Mouse (Mus musculus) liver, embryonic 16.5 days (tissue): ENCODE measurements around the gene Eif2d. TPM values are rescaled to one million over a fixed set of nuclear protein-coding genes. Genes with fewer than 3 reads are reported as not detected.

Source experiments
- ATAC-seq: fragments of 200-750 bp; cut with Nextera tagmentation; 2 replicates; pipeline ENCODE4 v1.8.0; 2017; ENCODE audit warnings: low read depth, mild to moderate bottlenecking, moderate number of reproducible peaks, moderate library complexity
- H3K27ac ChIP-seq: fragments of 300-500 bp; sonication (generic); 2 replicates; pipeline ENCODE4 v1.5.1; 2014; ENCODE audit warnings: mild to moderate bottlenecking, low read length
- H3K27me3 ChIP-seq: fragments of 300-500 bp; sonication (generic); 2 replicates; pipeline ENCODE4 v1.6.1; 2014; ENCODE audit warnings: low read depth, low read length, mixed read lengths; ENCODE audit not compliant: control insufficient read depth, insufficient read depth
- H3K36me3 ChIP-seq: fragments of 300-500 bp; sonication (generic); 2 replicates; pipeline ENCODE4 v1.6.1; 2014; ENCODE audit warnings: mild to moderate bottlenecking; ENCODE audit not compliant: control insufficient read depth, insufficient read depth
- H3K4me1 ChIP-seq: fragments of 300-500 bp; sonication (generic); 2 replicates; pipeline ENCODE4 v1.6.1; 2014; ENCODE audit warnings: low read depth, low read length, mixed read lengths; ENCODE audit not compliant: control insufficient read depth
- H3K4me2 ChIP-seq: fragments of 300-500 bp; sonication (generic); 2 replicates; pipeline ENCODE4 v1.6.1; 2014; ENCODE audit warnings: low read depth, low read length, mixed read lengths
- H3K4me3 ChIP-seq: fragments of 300-500 bp; sonication (generic); 2 replicates; pipeline ENCODE4 v1.5.1; 2014; ENCODE audit warnings: low read depth, mild to moderate bottlenecking, low read length
- H3K9ac ChIP-seq: fragments of 300-500 bp; sonication (generic); 2 replicates; pipeline ENCODE4 v1.6.1; 2014; ENCODE audit warnings: low read depth, low read length
- H3K9me3 ChIP-seq: fragments of 300-500 bp; sonication (generic); replicated peaks from 2 replicates; pipeline ENCODE4 v1.6.1; 2016; ENCODE audit warnings: low read length; ENCODE audit not compliant: control insufficient read depth
- WGBS: fragments of 180-500 bp; shearing (Covaris S2); extraction: QIAGEN DNeasy Blood & Tissue Kit; methylation state at CpG from one replicate; pipeline ENCODE4 v1.1.7; 2014; ENCODE audit not compliant: insufficient replicate concordance; 5-methylcytosine and 5-hydroxymethylcytosine counted together
- polyA plus RNA-seq: library from polyadenylated mRNA; unstranded; fragments of >200 nt; fragmentation: Nextera tagmentation; extraction: Ambion mirVana; gene quantifications from 2 replicates; pipeline ENCODE4 v1.2.1, GENCODE M21; 2015

The Eif2d gene
- polyA plus RNA-seq, 1 experiment from 2014 or later = 26.8 TPM

- Histone ChIP-seq H3K4me3 (no peak overlapping the region), H3K4me1 (no peaks in the 10 kb centered on the region), H3K9me3 (no peaks in the 10 kb centered on the region), H3K36me3 (peaks cover 32% of the 10 kb centered on the region), H3K9ac (no peak overlapping the region), H3K4me2 (no peak overlapping the region), H3K27me3 (no peaks in the 10 kb centered on the region), H3K27ac (no peak overlapping the region)
- WGBS = 88% methylated on average over 8 of the region's 8 CpGs
- no peak for ATAC-seq
Observed at GRCm38 (mm10) chr1:131175819-131176218, 22.8 kb downstream of the Eif2d start.

GRCm38 (mm10) chr1:131177249-131177648, 24.3 kb downstream of the Eif2d start:
- Histone ChIP-seq H3K4me1 (no peaks in the 10 kb centered on the region), H3K36me3 (peaks cover 21% of the 10 kb centered on the region), H3K4me3 (no peak overlapping the region), H3K4me2 (no peak overlapping the region), H3K9me3 (no peaks in the 10 kb centered on the region), H3K9ac (no peak overlapping the region), H3K27me3 (no peaks in the 10 kb centered on the region), H3K27ac (no peak overlapping the region)
- 83% methylated on average over 4 of the region's 4 CpGs for WGBS
- no peak for ATAC-seq

- Histone ChIP-seq H3K4me1 (no peaks in the 10 kb centered on the region), H3K27me3 (no peaks in the 10 kb centered on the region), H3K27ac (no peak overlapping the region), H3K4me2 (no peak overlapping the region), H3K9me3 (no peaks in the 10 kb centered on the region), H3K36me3 (peaks cover 17% of the 10 kb centered on the region), H3K9ac (no peak overlapping the region), H3K4me3 (no peak overlapping the region)
- ATAC-seq = no peak
- WGBS = 69% methylated on average over 5 of the region's 5 CpGs
Observed at GRCm38 (mm10) chr1:131178083-131178482, 25.1 kb downstream of the Eif2d start.

- Histone ChIP-seq H3K9me3 (no peaks in the 10 kb centered on the region), H3K27me3 (no peaks in the 10 kb centered on the region), H3K4me2 (no peak overlapping the region), H3K27ac (no peak overlapping the region), H3K4me1 (no peaks in the 10 kb centered on the region), H3K4me3 (no peak overlapping the region), H3K36me3 (peaks cover 14% of the 10 kb centered on the region), H3K9ac (no peak overlapping the region)
- ATAC-seq = no peak
- WGBS = 80% methylated on average over 7 of the region's 7 CpGs
Observed at GRCm38 (mm10) chr1:131180386-131180785, 27.4 kb downstream of the Eif2d start.

GRCm38 (mm10) chr1:131181642-131182527, 28.9 kb downstream of the Eif2d start:
- H3K36me3 ChIP-seq = peaks cover 7% of the 10 kb centered on the region; the same call in 1 of the 2 replicates
- no peak overlapping the region for H3K9ac ChIP-seq
- H3K27me3 ChIP-seq = no peaks in the 10 kb centered on the region
- no peaks in the 10 kb centered on the region for H3K4me1 ChIP-seq
- H3K4me3 ChIP-seq = no peak overlapping the region
- H3K27ac ChIP-seq = no peak overlapping the region
- WGBS = 54% methylated on average over 9 of the region's 9 CpGs
- H3K9me3 ChIP-seq = no peaks in the 10 kb centered on the region
- H3K4me2 ChIP-seq = no peak overlapping the region
- no peak for ATAC-seq

- H3K4me3 ChIP-seq = no peak overlapping the region
- no peak overlapping the region for H3K4me2 ChIP-seq
- WGBS = 52% methylated on average over 7 of the region's 7 CpGs
- H3K27me3 ChIP-seq = no peaks in the 10 kb centered on the region
- H3K9ac ChIP-seq = no peak overlapping the region
- no peak overlapping the region for H3K27ac ChIP-seq
- no peaks in the 10 kb centered on the region for H3K9me3 ChIP-seq
- H3K36me3 ChIP-seq = 0 out of 2 replicates have a peak, but pooled peaks cover 3% of the 10 kb centered on the region
- ATAC-seq = no peak
- H3K4me1 ChIP-seq = no peaks in the 10 kb centered on the region; the same call in 1 of the 2 replicates
Observed at GRCm38 (mm10) chr1:131183201-131183600, 30.2 kb downstream of the Eif2d start.

GRCm38 (mm10) chr1:131184253-131184955, 31.4 kb downstream of the Eif2d start:
- no peak for ATAC-seq
- H3K4me1 ChIP-seq = no peaks in the 10 kb centered on the region; the same call in 1 of the 2 replicates
- H3K27me3 ChIP-seq = no peaks in the 10 kb centered on the region
- H3K9ac ChIP-seq = no peak overlapping the region
- H3K4me2 ChIP-seq = no peak overlapping the region
- 0 out of 2 replicates have a peak, but pooled peaks cover 3% of the 10 kb centered on the region for H3K36me3 ChIP-seq
- no peak overlapping the region for H3K4me3 ChIP-seq
- no peak overlapping the region for H3K27ac ChIP-seq
- 48% methylated on average over 9 of the region's 9 CpGs for WGBS
- H3K9me3 ChIP-seq = no peaks in the 10 kb centered on the region

- H3K9me3 ChIP-seq = no peaks in the 10 kb centered on the region
- WGBS = 50% methylated on average over 8 of the region's 8 CpGs
- H3K27me3 ChIP-seq = no peaks in the 10 kb centered on the region
- no peak overlapping the region for H3K27ac ChIP-seq
- H3K4me2 ChIP-seq = no peak overlapping the region
- H3K36me3 ChIP-seq = no peaks in the 10 kb centered on the region
- H3K4me1 ChIP-seq = no peaks in the 10 kb centered on the region; the same call in 1 of the 2 replicates
- no peak for ATAC-seq
- H3K4me3 ChIP-seq = no peak overlapping the region
- H3K9ac ChIP-seq = no peak overlapping the region
Observed at GRCm38 (mm10) chr1:131184956-131185660, 32.1 kb downstream of the Eif2d start.
